Mouse (Mus musculus): ENCODE measurements around the gene Mpdu1. TPM values are rescaled to one million over a fixed set of nuclear protein-coding genes. Genes with fewer than 3 reads are reported as not detected.

Gene Mpdu1
- polyA plus RNA-seq, 1 experiment from 2014 or later = 34.5 TPM

DNA sequence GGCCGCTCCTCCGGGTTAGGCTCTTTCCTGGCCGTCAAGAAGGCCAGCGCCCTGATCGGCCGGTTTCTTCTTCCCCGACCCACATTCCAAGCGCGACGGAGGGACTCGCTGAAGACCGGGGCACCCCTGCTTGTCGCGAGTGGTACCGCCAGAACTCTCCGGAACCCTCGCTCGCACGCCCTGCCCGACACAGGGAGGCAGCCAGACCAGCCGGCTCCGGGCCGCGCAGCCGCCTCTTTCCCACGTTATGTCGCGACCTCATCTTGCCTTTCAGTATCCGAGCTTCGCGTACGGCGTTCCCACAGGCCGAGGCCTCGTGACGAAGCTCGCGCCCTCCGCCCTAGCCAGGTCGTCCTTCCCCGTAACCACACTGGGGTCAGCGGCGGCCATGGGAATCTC is 9.3 kb upstream of the Mpdu1 start:
- Histone ChIP-seq H3K4me3 (ENCODE audit: low read depth, low read length) (peak overlapping the region; percentile 100), H3K36me3 (ENCODE audit: control insufficient read depth, insufficient read depth, low read length) (peaks cover 34% of the 10 kb centered on the region)
- WGBS = under 1% methylated on average over 43 of the region's 43 CpGs

DNA sequence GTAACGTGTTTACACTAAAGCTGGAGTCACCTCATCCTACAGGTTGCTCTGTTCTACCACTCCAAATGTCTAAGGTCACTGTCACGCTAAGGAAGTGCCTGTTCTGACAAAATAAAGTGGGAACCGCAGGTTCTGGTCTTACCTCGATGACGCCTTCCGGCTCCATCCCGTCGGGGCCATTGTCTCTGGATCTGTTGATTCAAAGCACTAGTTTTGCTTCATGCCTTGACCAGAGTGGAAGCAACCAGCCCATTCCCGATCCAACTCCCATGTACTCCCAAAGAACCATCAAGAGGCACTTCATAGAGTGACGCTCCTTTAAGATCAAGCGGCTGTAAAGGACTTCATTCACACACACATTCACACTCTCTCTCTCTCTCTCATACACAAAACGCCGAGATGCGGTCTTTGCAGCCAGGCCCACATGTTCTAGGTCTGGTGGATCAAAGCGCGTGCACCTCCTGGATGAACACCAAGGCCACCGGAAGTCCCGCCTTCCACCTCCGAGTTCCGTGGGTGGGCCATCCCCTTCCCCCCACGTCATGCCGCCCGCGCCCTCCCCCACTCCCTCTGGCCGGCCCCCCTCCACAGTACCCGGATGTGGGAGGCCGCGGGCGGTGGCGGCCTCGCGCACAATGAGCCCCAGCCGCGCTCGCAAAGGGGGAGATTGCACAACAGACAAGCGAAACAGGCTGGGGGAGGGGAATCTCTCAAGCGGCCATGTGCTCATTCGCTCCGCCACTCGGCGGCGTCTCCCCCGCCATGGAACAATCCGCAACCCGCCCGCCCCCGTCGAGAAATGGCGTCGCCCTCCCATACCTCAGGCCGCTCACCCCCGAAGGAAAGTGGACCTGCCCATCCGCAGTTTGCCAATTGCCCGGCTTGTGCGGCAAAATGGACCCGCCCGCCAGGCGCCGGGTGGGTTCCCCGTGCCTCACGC is 8.6 kb upstream of the Mpdu1 start:
- Histone ChIP-seq H3K27ac (ENCODE audit: low read depth, low read length) (peak overlapping the region; percentile 91), H3K27me3 (ENCODE audit: control insufficient read depth, insufficient read depth, low read length) (no peaks in the 10 kb centered on the region), H3K36me3 (ENCODE audit: control insufficient read depth, insufficient read depth, low read length) (peaks cover 30% of the 10 kb centered on the region), H3K9ac (ENCODE audit: low read length) (peak overlapping the region; percentile 100), H3K4me2 (peak overlapping the region; percentile 94), H3K9me3 (ENCODE audit: control insufficient read depth, low read length) (no peaks in the 10 kb centered on the region), H3K4me3 (ENCODE audit: low read depth, low read length) (peak overlapping the region; percentile 100), H3K4me1 (ENCODE audit: control insufficient read depth, insufficient read depth, low read length) (peaks cover 21% of the 10 kb centered on the region)
- DNase-seq (ENCODE audit: low spot score, missing footprints) (peak; percentile 99), ATAC-seq (ENCODE audit: low FRiP score) (peak; percentile 66)
- WGBS = 2% methylated on average over 53 of the region's 61 CpGs

More for the DNA sequence above, 9.3 kb upstream of the Mpdu1 start:
- H3K27ac ChIP-seq (ENCODE audit: low read depth, low read length) = peak overlapping the region; percentile 91
- peak overlapping the region; percentile 100 for H3K9ac ChIP-seq (ENCODE audit: low read length)
- H3K4me1 ChIP-seq (ENCODE audit: control insufficient read depth, insufficient read depth, low read length) = peaks cover 21% of the 10 kb centered on the region
- H3K9me3 ChIP-seq (ENCODE audit: control insufficient read depth, low read length) = no peaks in the 10 kb centered on the region
- peak overlapping the region; percentile 94 for H3K4me2 ChIP-seq
- DNase-seq (ENCODE audit: low spot score, missing footprints) (no peak), ATAC-seq (ENCODE audit: low FRiP score) (peak; percentile 36)
- H3K27me3 ChIP-seq (ENCODE audit: control insufficient read depth, insufficient read depth, low read length) = no peaks in the 10 kb centered on the region

GRCm38 (mm10) chr11:69666665-69667005 is 4.2 kb upstream of the Mpdu1 start:
- no peak overlapping the region for H3K4me3 ChIP-seq (ENCODE audit: low read depth, low read length)
- H3K27ac ChIP-seq (ENCODE audit: low read depth, low read length) = no peak overlapping the region
- 81% methylated on average over 3 of the region's 3 CpGs for WGBS
- peaks cover 46% of the 10 kb centered on the region for H3K36me3 ChIP-seq (ENCODE audit: control insufficient read depth, insufficient read depth, low read length)
- H3K27me3 ChIP-seq (ENCODE audit: control insufficient read depth, insufficient read depth, low read length) = no peaks in the 10 kb centered on the region
- no peak for ATAC-seq (ENCODE audit: low FRiP score)
- no peak overlapping the region for H3K9ac ChIP-seq (ENCODE audit: low read length)
- peak; percentile 79 for DNase-seq (ENCODE audit: low spot score, missing footprints)
- no peak overlapping the region for H3K4me2 ChIP-seq
- peaks cover 20% of the 10 kb centered on the region for H3K4me1 ChIP-seq (ENCODE audit: control insufficient read depth, insufficient read depth, low read length)
- H3K9me3 ChIP-seq (ENCODE audit: control insufficient read depth, low read length) = no peaks in the 10 kb centered on the region

- H3K27ac ChIP-seq (ENCODE audit: low read depth, low read length) = no peak within 1 kb of the TSS; the same call in 1 of the 2 replicates
- H3K4me2 ChIP-seq = no peak within 1 kb of the TSS
- no peak within 1 kb of the TSS for H3K9ac ChIP-seq (ENCODE audit: low read length)
- DNase-seq (ENCODE audit: low spot score, missing footprints) (peak; percentile 90), ATAC-seq (ENCODE audit: low FRiP score) (no peak)
- 35% methylated on average over 7 of the region's 7 CpGs for WGBS
- H3K27me3 ChIP-seq (ENCODE audit: control insufficient read depth, insufficient read depth, low read length) = no peaks in the 10 kb centered on the region
- H3K4me1 ChIP-seq (ENCODE audit: control insufficient read depth, insufficient read depth, low read length) = peaks cover 25% of the 10 kb centered on the region
- H3K36me3 ChIP-seq (ENCODE audit: control insufficient read depth, insufficient read depth, low read length) = peaks cover 46% of the 10 kb centered on the region
- H3K9me3 ChIP-seq (ENCODE audit: control insufficient read depth, low read length) = no peaks in the 10 kb centered on the region
- no peak within 1 kb of the TSS for H3K4me3 ChIP-seq (ENCODE audit: low read depth, low read length)
Measured at GRCm38 (mm10) chr11:69665961-69666664, 3.7 kb upstream of the Mpdu1 start, which contains the start of gene Cd68. TSS of gene Cd68 (minus strand) at chr11:69666153.

- DNase-seq (ENCODE audit: low spot score, missing footprints) = peak; percentile 83
- ATAC-seq (ENCODE audit: low FRiP score) = no peak
- no peaks in the 10 kb centered on the region for H3K27me3 ChIP-seq (ENCODE audit: control insufficient read depth, insufficient read depth, low read length)
- no peak overlapping the region; the same call in 1 of the 2 replicates for H3K27ac ChIP-seq (ENCODE audit: low read depth, low read length)
- no peak overlapping the region for H3K9ac ChIP-seq (ENCODE audit: low read length)
- H3K4me2 ChIP-seq = no peak overlapping the region
- H3K36me3 ChIP-seq (ENCODE audit: control insufficient read depth, insufficient read depth, low read length) = peaks cover 42% of the 10 kb centered on the region
- H3K4me1 ChIP-seq (ENCODE audit: control insufficient read depth, insufficient read depth, low read length) = peaks cover 23% of the 10 kb centered on the region
- H3K4me3 ChIP-seq (ENCODE audit: low read depth, low read length) = no peak overlapping the region
- WGBS = 81% methylated on average over 9 of the region's 9 CpGs
- H3K9me3 ChIP-seq (ENCODE audit: control insufficient read depth, low read length) = no peaks in the 10 kb centered on the region
Measured at GRCm38 (mm10) chr11:69665457-69665960, 3.1 kb upstream of the Mpdu1 start.

- Histone ChIP-seq H3K9ac (ENCODE audit: low read length) (no peak overlapping the region), H3K9me3 (ENCODE audit: control insufficient read depth, low read length) (no peaks in the 10 kb centered on the region), H3K27me3 (ENCODE audit: control insufficient read depth, insufficient read depth, low read length) (no peaks in the 10 kb centered on the region), H3K36me3 (ENCODE audit: control insufficient read depth, insufficient read depth, low read length) (peaks cover 41% of the 10 kb centered on the region), H3K4me3 (ENCODE audit: low read depth, low read length) (no peak overlapping the region), H3K27ac (ENCODE audit: low read depth, low read length) (no peak overlapping the region), H3K4me2 (no peak overlapping the region), H3K4me1 (ENCODE audit: control insufficient read depth, insufficient read depth, low read length) (peaks cover 16% of the 10 kb centered on the region)
- ATAC-seq (ENCODE audit: low FRiP score) = no peak
- DNase-seq (ENCODE audit: low spot score, missing footprints) = no peak
- 92% methylated on average over 7 of the region's 7 CpGs for WGBS
Measured at GRCm38 (mm10) chr11:69664841-69665240, 2.4 kb upstream of the Mpdu1 start.

GRCm38 (mm10) chr11:69663795-69664194 is 1.4 kb upstream of the Mpdu1 start:
- Histone ChIP-seq H3K9me3 (ENCODE audit: control insufficient read depth, low read length) (no peaks in the 10 kb centered on the region), H3K27ac (ENCODE audit: low read depth, low read length) (no peak overlapping the region)

GRCm38 (mm10) chr11:69662967-69663671 is 677 bp upstream of the Mpdu1 start:
- Histone ChIP-seq H3K9ac (ENCODE audit: low read length) (peak overlapping the region; percentile 70), H3K36me3 (ENCODE audit: control insufficient read depth, insufficient read depth, low read length) (peaks cover 33% of the 10 kb centered on the region), H3K27ac (ENCODE audit: low read depth, low read length) (peak overlapping the region; percentile 94), H3K27me3 (ENCODE audit: control insufficient read depth, insufficient read depth, low read length) (no peaks in the 10 kb centered on the region), H3K4me1 (ENCODE audit: control insufficient read depth, insufficient read depth, low read length) (peaks cover 9% of the 10 kb centered on the region), H3K4me2 (peak overlapping the region; percentile 55), H3K4me3 (ENCODE audit: low read depth, low read length) (peak overlapping the region; percentile 50), H3K9me3 (ENCODE audit: control insufficient read depth, low read length) (no peaks in the 10 kb centered on the region)
- 70% methylated on average over 13 of the region's 13 CpGs for WGBS
- DNase-seq (ENCODE audit: low spot score, missing footprints) (peak; percentile 86), ATAC-seq (ENCODE audit: low FRiP score) (peak; percentile 38)

More at GRCm38 (mm10) chr11:69663795-69664194, 1.4 kb upstream of the Mpdu1 start:
- Histone ChIP-seq H3K4me2 (no peak overlapping the region), H3K9ac (ENCODE audit: low read length) (no peak overlapping the region), H3K4me3 (ENCODE audit: low read depth, low read length) (no peak overlapping the region), H3K4me1 (ENCODE audit: control insufficient read depth, insufficient read depth, low read length) (peaks cover 9% of the 10 kb centered on the region), H3K27me3 (ENCODE audit: control insufficient read depth, insufficient read depth, low read length) (no peaks in the 10 kb centered on the region), H3K36me3 (ENCODE audit: control insufficient read depth, insufficient read depth, low read length) (peaks cover 34% of the 10 kb centered on the region)
- ATAC-seq (ENCODE audit: low FRiP score) (no peak), DNase-seq (ENCODE audit: low spot score, missing footprints) (no peak)
- 87% methylated on average over 6 of the region's 6 CpGs for WGBS

Data from midbrain, embryonic 11.5 days (tissue).